Mouse (Mus musculus) intestine, embryonic 14.5 days (tissue): Measurements from ENCODE around the gene Serpine2. TPM values are rescaled to one million over a fixed set of nuclear protein-coding genes. Genes with fewer than 3 reads are reported as not detected.
A peak's percentile ranks its signal among the peaks of the same experiment; 100 is the strongest.

ENCODE experiments used
- ATAC-seq: fragments of 200-750 bp; cut with Nextera tagmentation; replicated peaks from 2 replicates; pipeline ENCODE4 v1.8.0; 2017; ENCODE audit warnings: low read depth, moderate number of reproducible peaks, moderate TSS enrichment, moderate library complexity; ENCODE audit not compliant: low FRiP score, low TSS enrichment
- DNase-seq: peaks from one replicate; pipeline ENCODE4 v3.0.0-alpha.2; 2018; ENCODE audit warnings: low spot score
- H3K27ac ChIP-seq: fragments of 300-500 bp; sonication (generic); 2 replicates; pipeline ENCODE4 v1.5.1; 2014; ENCODE audit warnings: low read depth, mild to moderate bottlenecking, control low read depth
- H3K27me3 ChIP-seq: fragments of 300-500 bp; sonication (generic); replicated peaks from 2 replicates; pipeline ENCODE4 v1.6.1; 2014; ENCODE audit warnings: low read length, control low read depth; ENCODE audit not compliant: control insufficient read depth, insufficient read depth
- H3K36me3 ChIP-seq: fragments of 300-500 bp; sonication (generic); 2 replicates; pipeline ENCODE4 v1.6.1; 2014; ENCODE audit warnings: low read length, control low read depth; ENCODE audit not compliant: control insufficient read depth, insufficient read depth
- H3K4me1 ChIP-seq: fragments of 300-500 bp; sonication (generic); replicated peaks from 2 replicates; pipeline ENCODE4 v1.6.1; 2014; ENCODE audit warnings: low read length, control low read depth, mixed read lengths; ENCODE audit not compliant: control insufficient read depth, insufficient read depth
- H3K4me2 ChIP-seq: fragments of 300-500 bp; sonication (generic); 2 replicates; pipeline ENCODE4 v1.6.1; 2014; ENCODE audit warnings: low read length
- H3K4me3 ChIP-seq: fragments of 300-500 bp; sonication (generic); 2 replicates; pipeline ENCODE4 v1.5.1; 2014; ENCODE audit warnings: low read depth, low read length, control low read depth, mixed read lengths
- H3K9ac ChIP-seq: fragments of 300-500 bp; sonication (generic); 2 replicates; pipeline ENCODE4 v1.6.1; 2014; ENCODE audit warnings: mild to moderate bottlenecking, low read length
- H3K9me3 ChIP-seq: fragments of 300-500 bp; sonication (generic); 2 replicates; pipeline ENCODE4 v1.6.1; 2016; ENCODE audit warnings: low read length, control low read depth; ENCODE audit not compliant: control insufficient read depth
- WGBS: fragments of 180-500 bp; shearing (Covaris S2); extraction: QIAGEN DNeasy Blood & Tissue Kit; methylation state at CpG from one replicate; pipeline ENCODE4 v1.1.7; 2014; 5-methylcytosine and 5-hydroxymethylcytosine counted together
- polyA plus RNA-seq: library from polyadenylated mRNA; unstranded; fragments of >200 nt; fragmentation: Nextera tagmentation; extraction: Ambion mirVana; gene quantifications from 2 replicates; pipeline ENCODE4 v1.2.1, GENCODE M21; 2014

Gene Serpine2
- polyA plus RNA-seq, 1 experiment from 2014 or later, result 112 TPM

DNA sequence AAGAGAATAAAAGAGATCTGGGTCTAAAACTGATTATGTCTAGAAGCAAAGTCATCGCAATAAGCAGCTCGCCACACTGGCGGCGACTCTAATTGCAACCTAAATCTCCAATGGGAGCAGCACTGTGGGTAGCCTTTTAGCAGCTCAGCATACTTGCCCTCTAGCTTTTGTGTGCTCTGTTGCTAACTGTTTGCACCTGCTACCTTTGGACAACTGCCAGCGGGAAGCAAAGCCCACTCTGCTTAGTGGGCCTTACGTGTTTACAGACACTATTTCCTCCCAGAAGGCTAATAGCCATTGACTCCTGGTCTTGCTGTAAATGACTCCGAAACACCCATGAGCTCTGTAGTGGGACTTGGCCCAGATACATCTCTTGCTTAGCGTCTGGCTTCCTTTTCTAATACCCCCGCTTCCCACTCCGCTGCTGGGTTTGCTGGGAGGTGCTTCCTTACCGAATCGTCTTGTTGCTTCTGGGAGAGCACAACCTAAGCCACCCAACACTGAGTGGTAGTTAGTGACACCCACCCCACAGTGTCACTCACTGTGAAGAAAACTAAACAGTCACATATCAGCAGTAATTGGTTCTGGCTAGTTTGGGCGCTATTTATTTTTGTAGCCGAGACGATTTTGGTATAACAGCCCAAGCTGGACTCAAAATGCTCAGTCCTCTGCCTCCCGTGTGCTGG is 28.1 kb downstream of the Serpine2 start:
- no peak for DNase-seq
- Histone ChIP-seq H3K4me1 (no peaks in the 10 kb centered on the region), H3K27me3 (no peaks in the 10 kb centered on the region), H3K4me2 (no peak overlapping the region), H3K36me3 (no peaks in the 10 kb centered on the region), H3K9me3 (no peaks in the 10 kb centered on the region), H3K27ac (no peak overlapping the region), H3K4me3 (no peak overlapping the region), H3K9ac (no peak overlapping the region)
- ATAC-seq, result no peak
- 75% methylated on average over 16 of the region's 16 CpGs for WGBS

DNA sequence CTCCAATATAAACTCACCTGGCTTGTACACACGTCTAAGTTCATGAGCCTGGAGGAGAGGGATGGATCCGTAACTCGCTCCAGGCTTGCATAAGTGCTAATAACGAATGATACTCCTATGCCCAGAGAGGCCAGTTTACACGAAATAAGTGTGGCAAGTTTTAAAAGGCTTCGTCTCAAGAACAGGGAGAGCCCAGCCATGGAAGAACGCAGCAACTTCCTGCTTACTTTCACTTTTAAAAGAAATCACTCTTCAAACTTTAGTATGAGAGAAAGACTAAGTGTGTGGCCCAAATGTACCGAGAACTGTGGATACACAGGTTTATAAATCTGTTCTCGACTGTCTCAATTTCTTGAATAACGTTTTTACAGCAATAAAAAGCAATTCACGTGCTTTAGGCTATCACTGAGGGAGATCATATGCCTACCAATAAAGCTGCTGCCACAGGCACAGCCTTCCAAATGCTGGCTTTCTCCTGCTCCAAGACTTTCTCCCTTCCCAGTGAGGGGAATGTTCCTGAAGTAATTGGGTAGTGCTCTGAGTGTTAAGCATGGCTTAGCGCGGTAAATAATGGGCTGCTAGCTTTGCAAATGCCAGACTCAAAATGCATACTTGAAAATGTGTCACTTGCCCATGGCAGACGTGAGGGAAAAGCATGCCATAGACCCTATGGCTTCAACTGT is 36.9 kb downstream of the Serpine2 start:
- Histone ChIP-seq H3K4me3 (peak overlapping the region; percentile 10; the same call in 1 of the 2 replicates), H3K27me3 (no peaks in the 10 kb centered on the region), H3K4me1 (peaks cover 14% of the 10 kb centered on the region; the same call in 1 of the 2 replicates), H3K27ac (peak overlapping the region; percentile 12; the same call in 1 of the 2 replicates), H3K4me2 (peak overlapping the region; percentile 39), H3K9me3 (no peaks in the 10 kb centered on the region), H3K9ac (0 out of 2 replicates have a peak overlapping the region, but pooled peaks have one; percentile 23), H3K36me3 (no peaks in the 10 kb centered on the region)
- WGBS, result 44% methylated on average over 14 of the region's 14 CpGs
- ATAC-seq, result no peak
- DNase-seq, result no peak

DNA sequence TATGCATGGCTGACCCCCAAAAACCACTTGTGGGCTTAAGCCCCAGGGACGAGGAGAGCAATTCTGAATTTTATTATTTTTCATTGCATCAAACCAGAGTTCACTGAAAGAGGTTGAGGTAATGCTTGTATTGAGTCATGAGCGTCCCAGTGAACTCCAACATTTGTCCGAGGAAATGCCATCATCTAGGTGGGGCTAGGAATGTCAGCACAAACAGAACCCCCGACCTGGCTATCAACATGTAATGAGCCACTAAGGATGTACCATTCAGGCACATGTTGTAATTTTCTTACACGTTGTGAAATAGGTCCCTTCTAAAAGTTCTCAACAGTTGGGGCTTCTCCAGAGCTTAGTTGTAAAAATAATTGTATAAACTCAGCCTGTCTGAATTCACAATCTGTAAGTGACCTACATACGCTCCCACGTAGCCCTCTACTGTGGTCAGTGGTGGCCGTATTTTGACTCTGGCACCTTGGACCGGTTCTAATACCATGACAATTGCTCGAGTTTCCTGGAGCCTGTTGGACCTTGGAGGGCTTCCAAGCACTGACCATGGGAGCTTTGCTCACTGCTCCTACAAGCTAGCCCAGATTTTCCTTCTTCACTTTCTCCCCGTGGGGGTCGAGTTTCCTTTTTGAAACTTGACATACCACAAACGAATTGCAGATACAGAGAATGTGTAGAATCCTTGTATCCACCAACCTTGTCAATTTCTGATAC is 38.0 kb downstream of the Serpine2 start:
- no peak overlapping the region for H3K9ac ChIP-seq
- H3K36me3 ChIP-seq, result no peaks in the 10 kb centered on the region
- 65% methylated on average over 13 of the region's 13 CpGs for WGBS
- H3K27me3 ChIP-seq, result no peaks in the 10 kb centered on the region
- no peak overlapping the region for H3K4me2 ChIP-seq
- DNase-seq, result no peak
- no peak overlapping the region for H3K27ac ChIP-seq
- peaks cover 14% of the 10 kb centered on the region; the same call in 1 of the 2 replicates for H3K4me1 ChIP-seq
- no peak overlapping the region for H3K4me3 ChIP-seq
- no peak for ATAC-seq
- no peaks in the 10 kb centered on the region for H3K9me3 ChIP-seq

DNA sequence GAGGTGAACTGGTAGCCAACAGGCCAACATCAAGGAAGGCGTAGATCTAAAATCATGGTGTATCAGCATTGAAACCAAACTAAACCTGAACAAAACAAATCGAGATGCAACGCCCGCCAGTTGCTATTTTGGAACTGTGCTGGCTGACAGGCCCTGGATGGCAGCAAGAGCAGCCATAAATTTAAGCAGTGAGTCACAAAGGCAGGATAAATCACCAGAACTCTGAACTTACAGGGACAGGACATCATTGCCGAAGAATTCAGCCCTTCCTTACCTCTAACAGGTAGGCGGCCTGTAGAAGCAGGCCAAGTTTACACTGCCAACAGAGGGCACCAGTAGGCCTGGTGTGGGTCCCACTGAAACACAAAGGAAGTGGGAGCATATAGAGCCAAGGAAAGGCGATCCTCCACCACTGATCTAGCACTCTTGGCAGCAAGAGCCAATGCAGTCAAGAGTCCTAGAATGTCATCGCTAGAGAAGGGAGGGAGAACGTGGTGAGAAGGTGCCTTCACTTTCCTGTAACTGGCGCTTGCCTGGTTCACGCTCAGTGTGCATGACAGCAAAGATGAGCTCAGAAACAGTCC is 41.6 kb downstream of the Serpine2 start:
- Histone ChIP-seq H3K36me3 (0 out of 2 replicates have a peak, but pooled peaks cover 6% of the 10 kb centered on the region), H3K27ac (no peak overlapping the region), H3K9ac (no peak overlapping the region), H3K27me3 (no peaks in the 10 kb centered on the region), H3K4me2 (no peak overlapping the region), H3K4me3 (no peak overlapping the region), H3K4me1 (peaks cover 6% of the 10 kb centered on the region; the same call in 1 of the 2 replicates), H3K9me3 (no peaks in the 10 kb centered on the region)
- DNase-seq (no peak), ATAC-seq (no peak)
- 89% methylated on average over 11 of the region's 11 CpGs for WGBS

DNA sequence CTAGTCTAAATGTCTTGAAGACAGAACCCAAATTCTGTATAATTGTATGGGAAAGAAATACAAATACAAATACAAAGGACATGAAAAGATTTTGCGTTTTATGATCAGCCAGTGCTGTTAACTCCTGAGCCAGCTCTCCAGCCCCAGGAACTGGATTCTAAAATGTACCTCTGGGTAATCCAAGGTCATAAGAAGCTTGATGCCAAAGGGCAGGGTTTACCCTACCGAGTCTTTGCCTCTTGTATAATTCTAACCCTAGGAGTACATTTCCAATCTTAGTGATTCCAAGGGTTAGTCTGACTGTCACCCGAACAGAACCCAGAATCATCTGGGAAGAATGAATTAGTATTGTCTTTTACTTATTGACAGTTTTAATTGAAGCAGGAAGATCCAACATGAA is 45.5 kb downstream of the Serpine2 start:
- H3K27me3 ChIP-seq, result no peaks in the 10 kb centered on the region
- 0 out of 2 replicates have a peak, but pooled peaks cover 6% of the 10 kb centered on the region for H3K36me3 ChIP-seq
- H3K9ac ChIP-seq, result no peak overlapping the region
- H3K4me1 ChIP-seq, result no peaks in the 10 kb centered on the region
- H3K4me2 ChIP-seq, result no peak overlapping the region
- no peak overlapping the region for H3K4me3 ChIP-seq
- H3K27ac ChIP-seq, result no peak overlapping the region
- ATAC-seq (no peak), DNase-seq (no peak)
- no peaks in the 10 kb centered on the region for H3K9me3 ChIP-seq
- 80% methylated on average over 3 of the region's 3 CpGs for WGBS

DNA sequence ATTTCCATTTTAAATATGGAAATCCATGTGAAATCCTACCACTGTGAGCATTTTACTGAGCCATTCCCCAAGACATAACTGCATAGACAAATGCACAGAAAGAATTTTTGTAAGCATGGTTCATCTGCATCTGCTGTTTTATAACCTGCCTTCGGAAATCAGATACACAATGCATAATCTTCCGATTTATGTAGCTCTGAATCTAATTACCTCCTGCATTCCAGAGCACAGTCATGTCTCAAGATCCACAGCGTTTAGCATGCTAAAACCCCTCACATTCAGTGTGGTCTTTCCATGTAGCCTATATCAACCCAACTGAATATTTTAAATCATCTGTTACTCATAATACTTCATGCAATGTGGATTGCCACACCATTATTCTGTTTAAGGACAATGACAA is 51.5 kb downstream of the Serpine2 start:
- Histone ChIP-seq H3K4me3 (no peak overlapping the region), H3K4me1 (no peaks in the 10 kb centered on the region), H3K9ac (no peak overlapping the region), H3K27me3 (no peaks in the 10 kb centered on the region), H3K9me3 (no peaks in the 10 kb centered on the region), H3K27ac (no peak overlapping the region), H3K36me3 (peaks cover 3% of the 10 kb centered on the region; the same call in 1 of the 2 replicates), H3K4me2 (no peak overlapping the region)
- 76% methylated on average over 3 of the region's 3 CpGs for WGBS
- no peak for ATAC-seq
- DNase-seq, result no peak

DNA sequence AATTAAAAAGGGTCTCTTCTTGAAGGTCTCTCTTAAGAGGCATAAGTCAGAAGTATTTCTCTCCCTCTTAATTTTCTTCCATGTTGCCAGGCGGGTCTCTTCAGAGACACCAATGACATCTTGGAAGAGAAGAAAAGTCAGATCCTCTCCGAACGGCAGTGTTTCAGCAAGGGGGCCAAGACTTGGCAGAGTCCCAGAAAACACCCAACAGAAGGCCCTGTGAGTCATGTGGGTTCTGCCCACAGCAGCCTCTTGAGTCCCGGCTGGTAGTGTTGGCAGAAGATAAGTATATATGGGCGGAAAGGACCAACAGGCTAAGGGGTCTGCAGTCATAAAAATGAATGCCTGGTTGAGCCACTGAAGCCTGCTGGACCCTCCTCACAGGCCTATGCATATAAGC is 54.1 kb downstream of the Serpine2 start:
- Histone ChIP-seq H3K27ac (no peak overlapping the region), H3K27me3 (no peaks in the 10 kb centered on the region), H3K36me3 (peaks cover 3% of the 10 kb centered on the region; the same call in 1 of the 2 replicates), H3K9me3 (no peaks in the 10 kb centered on the region), H3K4me2 (no peak overlapping the region), H3K4me1 (no peaks in the 10 kb centered on the region), H3K4me3 (no peak overlapping the region), H3K9ac (no peak overlapping the region)
- no peak for DNase-seq
- WGBS, result 70% methylated on average over 5 of the region's 5 CpGs
- no peak for ATAC-seq

DNA sequence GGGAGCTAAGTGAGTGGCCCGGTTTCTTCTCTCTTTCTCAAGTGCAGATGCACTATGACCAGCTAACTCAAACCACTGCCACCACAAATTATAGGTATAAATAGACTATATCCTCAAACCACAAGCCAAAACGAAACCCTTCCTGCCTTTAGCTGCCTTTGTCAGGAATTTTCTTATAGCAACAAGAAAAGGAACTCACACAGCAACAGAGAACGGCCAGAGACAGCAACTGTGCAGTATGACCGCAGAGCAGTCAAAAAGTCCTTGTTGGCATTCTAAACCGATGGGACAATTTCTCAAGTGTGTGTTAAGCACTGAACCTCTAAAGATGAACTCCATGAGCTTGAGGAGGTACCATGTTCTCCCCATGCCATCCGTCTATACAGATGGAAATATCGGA is 57.4 kb downstream of the Serpine2 start:
- Histone ChIP-seq H3K27ac (no peak overlapping the region), H3K4me2 (no peak overlapping the region), H3K4me3 (no peak overlapping the region), H3K27me3 (no peaks in the 10 kb centered on the region), H3K9ac (no peak overlapping the region), H3K4me1 (no peaks in the 10 kb centered on the region), H3K36me3 (no peaks in the 10 kb centered on the region; the same call in 1 of the 2 replicates), H3K9me3 (no peaks in the 10 kb centered on the region)
- no peak for ATAC-seq
- DNase-seq, result no peak
- WGBS, result 87% methylated on average over 7 of the region's 7 CpGs
